Mouse (Mus musculus) G1E (cell line): ENCODE measurements around the gene Ceacam13. TPM values are rescaled to one million over a fixed set of nuclear protein-coding genes. Genes with fewer than 3 reads are reported as not detected.
"Not testable (repeated sequence)": the region's sequence is repeated elsewhere in the genome, so short reads cannot be mapped to it uniquely, and the experiment has no call there.

Experiments used
- ATAC-seq: 2 replicates; pipeline ENCODE4 v1.8.0; 2016; ENCODE audit warnings: mild to moderate bottlenecking; ENCODE audit not compliant: insufficient number of reproducible peaks, poor library complexity, low FRiP score, severe bottlenecking; ENCODE audit errors: extremely low read depth
- DNase-seq: peaks from one replicate; pipeline ENCODE4 v3.0.0; 2012; ENCODE audit warnings: low spot score
- H3K27me3 ChIP-seq: 2 replicates; pipeline ENCODE4 v1.6.1; 2012; ENCODE audit warnings: mild to moderate bottlenecking, low read length, inconsistent platforms; ENCODE audit not compliant: insufficient read depth
- H3K36me3 ChIP-seq: replicated peaks from 2 replicates; pipeline ENCODE3; 2012; ENCODE audit warnings: mild to moderate bottlenecking, inconsistent platforms
- H3K4me1 ChIP-seq: 2 replicates; pipeline ENCODE4 v1.6.1; 2012; ENCODE audit warnings: low read depth, low read length, inconsistent platforms, mixed read lengths; ENCODE audit not compliant: insufficient read depth
- H3K4me3 ChIP-seq: 2 replicates; pipeline ENCODE4 v1.5.1; 2012; ENCODE audit warnings: low read depth, mild to moderate bottlenecking, inconsistent platforms, low read length, moderate library complexity, mixed read lengths
- H3K9me3 ChIP-seq: replicated peaks from 2 replicates; pipeline ENCODE4 v1.6.1; 2012; ENCODE audit warnings: inconsistent platforms
- CTCF ChIP-seq: IDR thresholded peaks from 2 replicates; pipeline ENCODE4 v1.5.1; 2012; ENCODE audit warnings: low read depth, low read length, inconsistent platforms, mixed read lengths
- GATA1 ChIP-seq: IDR thresholded peaks from 2 replicates; pipeline ENCODE4 v1.6.1; 2012; ENCODE audit warnings: borderline replicate concordance, low read length, inconsistent platforms, mixed read lengths
- GATA2 ChIP-seq: IDR thresholded peaks from 2 replicates; pipeline ENCODE4 v1.6.1; 2012; ENCODE audit warnings: low read depth, low read length, inconsistent platforms, borderline replicate concordance
- POLR2AphosphoS5 ChIP-seq: IDR thresholded peaks from 2 replicates; pipeline ENCODE4 v1.6.1; 2012; ENCODE audit warnings: low read depth, low read length, inconsistent platforms; ENCODE audit not compliant: insufficient replicate concordance
- TAL1 ChIP-seq: conservative IDR thresholded peaks from 2 replicates; pipeline ENCODE4 v1.6.1; 2012; ENCODE audit warnings: low read depth, low read length, inconsistent platforms, mixed read lengths
- polyA plus RNA-seq: library from polyadenylated mRNA; stranded (reverse); fragments of >175 nt; gene quantifications from 2 replicates; pipeline ENCODE4 v1.2.3, GENCODE M21; 2012
- total RNA-seq, 2 experiments: library from RNA; stranded (forward) in 1 of 2; stranded (reverse) in 1 of 2; fragments of 200-1000 nt in 1 of 2; fragments of >200 nt in 1 of 2; fragmentation: Nextera tagmentation in 1 of 2; gene quantifications; 2 replicates each; pipeline ENCODE4 v1.2.3; 2014 to 2017

Ceacam13 gene
- total RNA-seq (2014; fragmentation: Nextera tagmentation) (not detected in 2 replicates), total RNA-seq (2017) (not detected in 2 replicates), polyA plus RNA-seq (not detected in 2 replicates)

DNA sequence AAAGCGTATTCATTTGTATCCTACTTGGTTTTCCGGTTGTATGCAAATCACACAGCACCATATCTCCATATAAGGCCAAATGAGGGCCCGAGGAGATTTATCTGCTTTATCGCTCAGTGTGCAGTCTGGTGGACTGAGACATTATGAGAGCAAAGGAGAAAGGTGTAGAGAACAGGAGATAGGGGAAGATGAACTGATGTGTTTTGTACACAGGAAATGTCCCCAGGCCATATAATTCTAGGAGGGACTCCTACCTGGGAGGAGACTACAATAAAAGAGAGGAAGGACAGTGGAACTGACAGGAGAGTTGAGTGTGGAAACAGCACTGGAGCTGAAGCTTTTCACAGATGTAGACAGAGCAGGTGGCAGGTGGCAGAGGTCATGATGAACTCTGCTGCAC is at the start of gene Ceacam13:
TSS of gene Ceacam13 (plus strand) at position 301 of the 400 bp plus-strand sequence.
- H3K27me3 ChIP-seq = no peaks in the 10 kb centered on the region
- no peak for DNase-seq
- no peak for ATAC-seq
- no peaks in the 10 kb centered on the region for H3K4me1 ChIP-seq
- no peaks in the 10 kb centered on the region for H3K9me3 ChIP-seq
- no peaks in the 10 kb centered on the region for H3K36me3 ChIP-seq
- no peak for TF ChIP-seq GATA2
- no peak for TF ChIP-seq GATA1
- no peak for TF ChIP-seq TAL1
- TF ChIP-seq POLR2AphosphoS5 = no peak
- H3K4me3 ChIP-seq = no peak within 1 kb of the TSS

DNA sequence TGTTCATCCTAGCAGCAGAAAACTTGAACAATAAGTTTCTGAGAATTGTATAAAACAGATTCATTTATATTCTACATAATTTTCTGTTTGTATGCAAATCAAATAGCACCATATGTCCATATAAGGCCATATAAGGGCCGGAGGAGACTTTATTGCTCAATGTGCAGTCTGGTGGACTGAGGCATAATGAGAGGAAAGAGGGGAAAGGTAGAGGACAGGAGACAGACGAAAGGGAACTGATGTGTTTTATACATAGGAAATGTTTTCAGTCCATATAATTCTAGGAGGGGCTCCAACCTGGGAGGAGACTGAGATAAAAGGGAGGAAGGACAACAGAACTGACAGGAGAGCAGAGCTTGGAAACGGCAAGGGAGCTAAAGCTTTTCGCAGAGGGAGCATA is 37.9 kb upstream of the Ceacam13 start, which contains the start of gene Ceacam11:
TSS of gene Ceacam11 (plus strand) at position 301 of the 400 bp plus-strand sequence.
- no peak for TF ChIP-seq CTCF
- TF ChIP-seq GATA1 = no peak
- no peaks in the 10 kb centered on the region for H3K27me3 ChIP-seq
- no peaks in the 10 kb centered on the region for H3K9me3 ChIP-seq
- DNase-seq (no peak), ATAC-seq (no peak)
- H3K36me3 ChIP-seq = no peaks in the 10 kb centered on the region
- H3K4me1 ChIP-seq = no peaks in the 10 kb centered on the region
- H3K4me3 ChIP-seq = no peak within 1 kb of the TSS

DNA sequence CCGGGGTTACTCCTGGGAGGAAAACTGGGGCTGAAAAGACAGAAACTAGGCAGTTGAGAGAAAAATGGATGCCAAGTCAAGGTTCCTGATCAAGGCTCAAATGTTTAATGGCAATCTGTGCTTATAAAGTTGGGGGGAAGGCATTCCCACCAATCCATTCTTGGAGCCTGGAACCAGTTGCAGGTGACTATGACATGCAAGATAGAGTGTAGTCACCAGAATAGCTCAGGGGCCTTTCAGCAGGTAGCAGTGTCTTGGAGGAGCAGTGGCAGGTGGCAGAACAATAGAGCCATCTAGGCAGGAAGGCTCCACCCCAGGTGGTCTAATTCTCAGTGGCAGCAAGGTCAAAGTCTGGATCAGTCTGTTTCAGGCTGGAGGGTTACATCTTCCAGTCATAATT is 8.6 kb upstream of the Ceacam13 start:
- H3K27me3 ChIP-seq, ATAC-seq: not testable (repeated sequence)

DNA sequence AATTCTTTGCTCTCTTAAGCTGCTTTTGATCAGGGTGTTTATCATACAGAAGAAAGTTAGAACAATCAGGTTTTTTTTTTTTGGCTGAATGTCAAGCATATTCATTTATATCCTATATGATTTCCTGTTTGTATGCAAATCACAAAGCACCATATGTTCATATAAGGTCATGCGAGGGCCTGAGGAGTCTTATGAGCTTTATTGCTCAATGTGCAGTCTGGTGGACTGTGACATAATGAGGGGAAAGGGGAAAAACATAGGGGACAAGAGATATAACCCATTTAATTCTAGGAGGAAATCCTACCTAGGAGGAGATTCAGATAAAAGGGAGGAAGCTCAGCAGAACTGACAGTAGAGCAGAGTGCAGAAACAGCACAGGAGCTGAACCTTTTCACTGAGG is 55.9 kb downstream of the Ceacam13 start, which contains the start of gene Ceacam12:
TSS of gene Ceacam12 (plus strand) at position 301 of the 400 bp plus-strand sequence.
- Histone ChIP-seq H3K9me3 (no peaks in the 10 kb centered on the region), H3K36me3 (no peaks in the 10 kb centered on the region), H3K4me1 (no peaks in the 10 kb centered on the region), H3K27me3 (no peaks in the 10 kb centered on the region), H3K4me3 (no peak within 1 kb of the TSS)
- TF ChIP-seq CTCF = no peak
- TF ChIP-seq GATA1 = no peak
- no peak for TF ChIP-seq GATA2
- no peak for TF ChIP-seq POLR2AphosphoS5
- no peak for TF ChIP-seq TAL1
- ATAC-seq (no peak), DNase-seq (no peak)

More for the DNA sequence above, 8.6 kb upstream of the Ceacam13 start:
- H3K9me3 ChIP-seq, H3K4me1 ChIP-seq, H3K36me3 ChIP-seq, H3K4me3 ChIP-seq, DNase-seq: not testable (repeated sequence)

Other genes with a start within 250 kb of the Ceacam13 start
- not detected in 2 replicates for gene Ceacam14, start 197.3 kb upstream of the Ceacam13 start, total RNA-seq (2014; fragmentation: Nextera tagmentation)
- gene Ceacam14, start 197.3 kb upstream of the Ceacam13 start, total RNA-seq (2017) = not detected in 2 replicates
- gene Ceacam14, start 197.3 kb upstream of the Ceacam13 start, polyA plus RNA-seq = not detected in 2 replicates
- gene Gm5155, start 138.1 kb upstream of the Ceacam13 start, total RNA-seq (2014; fragmentation: Nextera tagmentation) = not detected in 2 replicates
- gene Gm5155, start 138.1 kb upstream of the Ceacam13 start, total RNA-seq (2017) = 0.05 and 0.12 TPM in 2 replicates
- gene Gm5155, start 138.1 kb upstream of the Ceacam13 start, polyA plus RNA-seq = not detected in 2 replicates
- gene Ceacam11, start 37.8 kb upstream of the Ceacam13 start, total RNA-seq (2014; fragmentation: Nextera tagmentation) = not detected in 2 replicates
- gene Ceacam11, start 37.8 kb upstream of the Ceacam13 start, total RNA-seq (2017) = not detected in 2 replicates
- not detected in 2 replicates for gene Ceacam11, start 37.8 kb upstream of the Ceacam13 start, polyA plus RNA-seq
- gene Ceacam12, start 56.0 kb downstream of the Ceacam13 start, total RNA-seq (2014; fragmentation: Nextera tagmentation) = not detected in 2 replicates
- 0.16 TPM in 1 of 2 replicates, not detected in the other for gene Ceacam12, start 56.0 kb downstream of the Ceacam13 start, total RNA-seq (2017)
- gene Ceacam12, start 56.0 kb downstream of the Ceacam13 start, polyA plus RNA-seq = not detected in 2 replicates
- not detected in 2 replicates for gene Igfl3, start 166.6 kb downstream of the Ceacam13 start, total RNA-seq (2014; fragmentation: Nextera tagmentation)
- not detected in 2 replicates for gene Igfl3, start 166.6 kb downstream of the Ceacam13 start, total RNA-seq (2017)
- gene Igfl3, start 166.6 kb downstream of the Ceacam13 start, polyA plus RNA-seq = not detected in 2 replicates
- gene Mill1, start 235.5 kb downstream of the Ceacam13 start, total RNA-seq (2014; fragmentation: Nextera tagmentation) = not detected in 2 replicates
- gene Mill1, start 235.5 kb downstream of the Ceacam13 start, total RNA-seq (2017) = 0.16 TPM in 1 of 2 replicates, not detected in the other
- gene Mill1, start 235.5 kb downstream of the Ceacam13 start, polyA plus RNA-seq = not detected in 2 replicates